Comparison of ENCODE assay signal across 7 mouse cellular contexts in genomic region chr2:178606733-178607132, GRCm38 (mm10).
DNase-seq lines count a peak whose midpoint lies in the region; ATAC-seq and TF ChIP-seq lines count a peak whose summit lies in the region.

No protein-coding gene starts in this region.

- DNase-seq in midbrain, postnatal 0 days (ENCODE audit: low spot score) = peak; percentile 56
- peak; percentile 36 to 67 for DNase-seq in gastrocnemius, postnatal 4 days (ENCODE audit: low spot score in 2 of 2)
- peak; percentile 95 for DNase-seq in kidney, adult 9 months
- DNase-seq in urinary bladder, postnatal 36 days (ENCODE audit: low spot score in 2 of 2) = peak; percentile 37 to 48

- H3K4me1 ChIP-seq in midbrain, postnatal 0 days (ENCODE audit: insufficient read depth, low read length) = no peaks in the 10 kb centered on the region
- no peaks in the 10 kb centered on the region; the same call in none of the 2 replicates for H3K4me1 ChIP-seq in midbrain, embryonic 13.5 days (replicated peaks)
- peaks cover 2% of the 10 kb centered on the region; the same call in 1 of the 2 replicates for H3K4me1 ChIP-seq in liver, embryonic 15.5 days (replicated peaks)

- H3K4me2 ChIP-seq in midbrain, postnatal 0 days (ENCODE audit: low read depth, low read length, poor library complexity, severe bottlenecking) = no peak overlapping the region
- no peak overlapping the region for H3K4me2 ChIP-seq in midbrain, embryonic 13.5 days (replicated peaks)
- H3K4me2 ChIP-seq in liver, embryonic 15.5 days = no peak overlapping the region

- WGBS in midbrain, postnatal 0 days = 63% methylated on average over 4 of the region's 4 CpGs
- 76% methylated on average over 4 of the region's 4 CpGs for WGBS in midbrain, embryonic 13.5 days
- 48% methylated on average over 4 of the region's 4 CpGs for WGBS in liver, embryonic 15.5 days (ENCODE audit: insufficient replicate concordance)

- no peak overlapping the region for H3K4me3 ChIP-seq in midbrain, postnatal 0 days (ENCODE audit: low read depth, low read length)
- H3K4me3 ChIP-seq in midbrain, embryonic 13.5 days (replicated peaks) = no peak overlapping the region
- no peak overlapping the region for H3K4me3 ChIP-seq in liver, embryonic 15.5 days (replicated peaks)

- H3K27ac ChIP-seq in midbrain, postnatal 0 days (ENCODE audit: low read depth, low read length) = no peak overlapping the region
- H3K27ac ChIP-seq in midbrain, embryonic 13.5 days = no peak overlapping the region
- H3K27ac ChIP-seq in liver, embryonic 15.5 days (replicated peaks) = no peak overlapping the region

- H3K27me3 ChIP-seq in midbrain, postnatal 0 days (ENCODE audit: insufficient read depth, low read length) = no peaks in the 10 kb centered on the region
- H3K27me3 ChIP-seq in midbrain, embryonic 13.5 days = no peaks in the 10 kb centered on the region
- H3K27me3 ChIP-seq in liver, embryonic 15.5 days = no peaks in the 10 kb centered on the region

- H3K36me3 ChIP-seq in midbrain, postnatal 0 days (ENCODE audit: insufficient read depth, low read length) = no peaks in the 10 kb centered on the region
- no peaks in the 10 kb centered on the region for H3K36me3 ChIP-seq in midbrain, embryonic 13.5 days
- no peaks in the 10 kb centered on the region for H3K36me3 ChIP-seq in liver, embryonic 15.5 days (replicated peaks)

- ATAC-seq in midbrain, postnatal 0 days (ENCODE audit: low FRiP score) = no peak
- no peak for ATAC-seq in midbrain, embryonic 13.5 days
- peak; percentile 63 for ATAC-seq in liver, embryonic 15.5 days (ENCODE audit: insufficient read depth)
- no peak for ATAC-seq in erythroid progenitor cell, adult 5-6 weeks (replicated peaks; ENCODE audit: low FRiP score, poor library complexity, severe bottlenecking)

- no peaks in the 10 kb centered on the region for H3K9me3 ChIP-seq in midbrain, postnatal 0 days (ENCODE audit: low read length)
- H3K9me3 ChIP-seq in midbrain, embryonic 13.5 days = no peaks in the 10 kb centered on the region
- H3K9me3 ChIP-seq in liver, embryonic 15.5 days (replicated peaks) = no peaks in the 10 kb centered on the region

- TF ChIP-seq CTCF in midbrain, postnatal 0 days (IDR thresholded peaks at IDR 0.05) = no peak

- no peak overlapping the region for H3K9ac ChIP-seq in midbrain, postnatal 0 days (replicated peaks; ENCODE audit: low read length, poor library complexity, severe bottlenecking)
- H3K9ac ChIP-seq in midbrain, embryonic 13.5 days (replicated peaks) = no peak overlapping the region
- no peak overlapping the region for H3K9ac ChIP-seq in liver, embryonic 15.5 days

Comparison
In these comparisons a context has a peak if more than half of its experiments do, and no peak if none do; other contexts are left out.
1. DNase-seq: peak in every context shown above with its lines; median percentile 95 in kidney, adult 9 months; 56 in midbrain, postnatal 0 days; 52 in gastrocnemius, postnatal 4 days; 42 in urinary bladder, postnatal 36 days.